Comparison of ENCODE assay signal across 30 mouse cellular contexts in genomic region chr14:104734213-104734612, GRCm38 (mm10).
DNase-seq lines count a peak whose midpoint lies in the region; ATAC-seq lines count a peak whose summit lies in the region.
"Had no signal": no experiment of that assay in that cellular context is flagged by ENCODE, and none has a peak within 500 bp of the region (broad histone marks: within the 10 kb centered on the region; RNA-seq: fewer than 3 reads in every experiment).

No protein-coding gene starts in this region.

- 26% methylated on average over 3 of the region's 3 CpGs for WGBS in heart, embryonic 11.5 days (ENCODE audit: insufficient replicate concordance)
- WGBS in heart, embryonic 13.5 days: 21% methylated on average over 3 of the region's 3 CpGs
- WGBS in forebrain, embryonic 15.5 days: 54% methylated on average over 3 of the region's 3 CpGs

- no peaks in the 10 kb centered on the region for H3K36me3 ChIP-seq in heart, embryonic 11.5 days (ENCODE audit: control insufficient read depth, insufficient read depth, low read length)
- H3K36me3 ChIP-seq in heart, embryonic 13.5 days: no peaks in the 10 kb centered on the region
- no peaks in the 10 kb centered on the region for H3K36me3 ChIP-seq in forebrain, embryonic 15.5 days
- H3K36me3 ChIP-seq: embryonic facial prominence, embryonic 12.5 days; intestine, embryonic 15.5 days; liver, embryonic 12.5 days had no signal

- H3K9me3 ChIP-seq in heart, embryonic 11.5 days (replicated peaks; ENCODE audit: control insufficient read depth, low read length): no peaks in the 10 kb centered on the region
- H3K9me3 ChIP-seq in heart, embryonic 13.5 days: no peaks in the 10 kb centered on the region
- no peaks in the 10 kb centered on the region for H3K9me3 ChIP-seq in forebrain, embryonic 15.5 days
- H3K9me3 ChIP-seq: embryonic facial prominence, embryonic 12.5 days; intestine, embryonic 15.5 days; liver, embryonic 12.5 days had no signal

- no peak overlapping the region for H3K9ac ChIP-seq in heart, embryonic 11.5 days (ENCODE audit: low read depth, low read length)
- H3K9ac ChIP-seq in heart, embryonic 13.5 days: no peak overlapping the region
- no peak overlapping the region for H3K9ac ChIP-seq in forebrain, embryonic 15.5 days (replicated peaks)
- H3K9ac ChIP-seq: embryonic facial prominence, embryonic 12.5 days; intestine, embryonic 15.5 days; liver, embryonic 12.5 days; liver, postnatal 0 days had no signal

- no peak overlapping the region for H3K4me2 ChIP-seq in heart, embryonic 11.5 days
- H3K4me2 ChIP-seq in heart, embryonic 13.5 days: no peak overlapping the region
- no peak overlapping the region for H3K4me2 ChIP-seq in forebrain, embryonic 15.5 days (replicated peaks)
- H3K4me2 ChIP-seq: embryonic facial prominence, embryonic 12.5 days; intestine, embryonic 15.5 days; liver, embryonic 12.5 days; midbrain, embryonic 11.5 days had no signal

- intact Hi-C loops in heart, postnatal 10 days (cut with DNase I): no loop called here

- H3K27ac ChIP-seq in heart, embryonic 11.5 days (ENCODE audit: low read depth, low read length): no peak overlapping the region
- peak overlapping the region; percentile 56 for H3K27ac ChIP-seq in heart, embryonic 13.5 days (replicated peaks)
- no peak overlapping the region for H3K27ac ChIP-seq in forebrain, embryonic 15.5 days (replicated peaks)
- H3K27ac ChIP-seq: embryonic facial prominence, embryonic 12.5 days; hindbrain, postnatal 0 days; intestine, embryonic 15.5 days; left cerebral cortex, adult 2 months; liver, embryonic 12.5 days had no signal

- H3K4me3 ChIP-seq in heart, embryonic 11.5 days (ENCODE audit: low read depth, low read length): no peak overlapping the region
- no peak overlapping the region for H3K4me3 ChIP-seq in heart, embryonic 13.5 days
- H3K4me3 ChIP-seq in forebrain, embryonic 15.5 days: no peak overlapping the region
- H3K4me3 ChIP-seq: embryonic facial prominence, embryonic 12.5 days; intestine, embryonic 15.5 days; left cerebral cortex, adult 2 months; liver, embryonic 12.5 days had no signal

- no peaks in the 10 kb centered on the region for H3K27me3 ChIP-seq in heart, embryonic 11.5 days (ENCODE audit: control insufficient read depth, insufficient read depth, low read length)
- no peaks in the 10 kb centered on the region for H3K27me3 ChIP-seq in heart, embryonic 13.5 days (replicated peaks)
- H3K27me3 ChIP-seq in forebrain, embryonic 15.5 days: no peaks in the 10 kb centered on the region
- H3K27me3 ChIP-seq: embryonic facial prominence, embryonic 12.5 days; intestine, embryonic 15.5 days; liver, embryonic 12.5 days had no signal

- H3K4me1 ChIP-seq in heart, embryonic 11.5 days (ENCODE audit: control insufficient read depth, insufficient read depth, low read length): peaks cover 3% of the 10 kb centered on the region; the same call in 1 of the 2 replicates
- peaks cover 24% of the 10 kb centered on the region for H3K4me1 ChIP-seq in heart, embryonic 13.5 days
- no peaks in the 10 kb centered on the region for H3K4me1 ChIP-seq in forebrain, embryonic 15.5 days
- H3K4me1 ChIP-seq: embryonic facial prominence, embryonic 12.5 days; intestine, embryonic 15.5 days; liver, embryonic 12.5 days had no signal

- DNase-seq in heart, adult 8-10 months (ENCODE audit: low spot score): peak; percentile 35
- DNase-seq in brain, adult 2 months (ENCODE audit: low read depth, low spot score): peak; percentile 17
- DNase-seq in heart, postnatal 10 days: peak; percentile 25 to 28
- DNase-seq in testis, postnatal 14 days (ENCODE audit: low spot score): no peak
- DNase-seq: adrenal gland, postnatal 25 days; cerebellum, adult 8-10 months; embryo, embryonic 11 days; gastrocnemius, postnatal 10 days; kidney, adult 9 months; kidney, postnatal 14 days; layer of hippocampus, adult 9-11 months; left cerebral cortex, postnatal 4 days; liver, postnatal 0 days; lung, postnatal 36 days; right cerebral cortex, postnatal 25 days; spleen, adult 18-20 months; thymus, adult 2 months; thymus, postnatal 36 days had no signal

- no peak for ATAC-seq in heart, embryonic 11.5 days (replicated peaks; ENCODE audit: insufficient number of reproducible peaks, low FRiP score, low TSS enrichment)
- ATAC-seq in heart, embryonic 13.5 days (ENCODE audit: extremely low read depth, insufficient number of reproducible peaks, low FRiP score, low TSS enrichment): no peak
- ATAC-seq in forebrain, embryonic 15.5 days (replicated peaks): no peak
- ATAC-seq: CD4-positive, CD25-positive, alpha-beta regulatory T cell, adult 4 months; forebrain, embryonic 14.5 days; hindbrain, postnatal 0 days; intestine, embryonic 15.5 days; liver, embryonic 12.5 days; liver, postnatal 0 days; midbrain, embryonic 16.5 days had no signal
